Mouse (Mus musculus) frontal cortex, adult 2 months (tissue): Measurements from ENCODE around the gene Ubxn7. TPM values are rescaled to one million over a fixed set of nuclear protein-coding genes. Genes with fewer than 3 reads are reported as not detected.
"Not testable (repeated sequence)": the region's sequence is repeated elsewhere in the genome, so short reads cannot be mapped to it uniquely, and the experiment has no call there.

Source experiments
- DNase-seq, 2 experiments: peaks; one replicate each; pipeline ENCODE4 v3.0.0; 2022; ENCODE audit warnings: low spot score in 1 of 2; ENCODE audit errors: extremely low spot score in 1 of 2
- polyA plus RNA-seq: library from polyadenylated mRNA; depleted of rRNA; stranded (reverse); fragments of >200 nt; gene quantifications from 2 replicates; pipeline ENCODE4 v1.2.3, GENCODE M21; 2012; rRNA removed

The Ubxn7 gene
- polyA plus RNA-seq: 15.4 and 16.8 TPM in 2 replicates

- peak; percentile 91 to 98 for DNase-seq
These were observed at the start of gene Ubxn7 for GRCm38 (mm10) chr16:32332040-32332555. TSS of gene Ubxn7 (plus strand) at chr16:32332257.

DNA sequence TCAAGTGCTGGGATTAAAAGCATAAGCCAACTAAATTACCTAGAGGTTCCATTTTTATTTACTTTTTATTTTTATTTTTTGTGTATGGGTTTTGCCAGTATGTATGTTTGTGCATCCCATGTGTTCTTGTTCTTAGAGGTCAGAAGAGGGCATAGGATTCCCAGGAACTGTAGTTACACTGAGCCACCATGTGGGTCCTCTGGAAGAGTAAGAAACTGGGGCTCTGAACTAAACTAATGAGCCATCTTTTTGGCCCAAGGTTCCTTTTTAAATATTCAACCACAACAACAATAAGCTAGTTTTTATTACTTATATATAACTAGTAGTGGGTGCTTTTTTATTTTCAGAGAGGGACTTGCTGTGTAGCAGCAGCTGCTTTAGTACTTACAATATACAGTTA lies 49.4 kb upstream of the Ubxn7 start:
- no peak for DNase-seq

- DNase-seq: no peak
These were observed 40.2 kb upstream of the Ubxn7 start for GRCm38 (mm10) chr16:32291821-32292220.

DNA sequence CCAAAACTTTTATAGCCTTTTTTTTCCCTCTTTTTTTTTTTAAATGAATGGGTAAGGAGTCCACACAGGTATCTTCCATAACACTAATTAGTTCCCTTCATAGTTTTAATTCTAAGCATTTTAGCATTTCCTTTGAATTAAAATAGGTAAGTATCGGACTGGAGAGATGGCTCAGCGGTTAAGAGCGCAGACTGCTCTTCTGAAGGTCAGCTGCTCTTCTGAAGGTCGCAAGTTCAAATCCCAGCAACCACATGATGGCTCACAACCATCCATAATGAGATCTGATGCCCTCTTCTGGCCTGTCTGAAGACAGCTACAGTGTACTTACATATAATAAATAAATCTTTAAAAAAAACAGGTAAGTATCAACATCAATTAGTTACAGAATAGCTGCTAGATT lies 32.4 kb upstream of the Ubxn7 start:
- DNase-seq: not testable (repeated sequence)

DNA sequence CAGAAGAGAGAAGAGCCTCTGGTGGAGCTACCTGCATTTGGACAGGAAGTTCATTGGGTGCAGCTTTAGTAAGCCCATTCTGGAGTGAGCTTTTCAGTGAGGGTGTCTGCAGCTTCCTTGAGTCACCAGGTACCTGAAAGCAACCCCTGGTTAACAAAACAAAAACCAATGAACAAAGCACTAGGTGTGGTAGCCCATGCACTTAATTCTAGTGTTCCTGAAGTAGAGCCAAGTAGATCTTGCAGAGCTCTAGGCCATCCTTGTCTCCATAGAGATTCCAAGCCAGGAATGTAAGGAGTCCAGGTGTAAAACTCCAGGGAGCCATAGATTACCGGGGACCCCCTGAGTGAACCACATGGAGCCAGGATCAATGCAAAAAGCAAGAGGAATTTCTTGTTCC lies 29.0 kb upstream of the Ubxn7 start:
- no peak for DNase-seq

DNA sequence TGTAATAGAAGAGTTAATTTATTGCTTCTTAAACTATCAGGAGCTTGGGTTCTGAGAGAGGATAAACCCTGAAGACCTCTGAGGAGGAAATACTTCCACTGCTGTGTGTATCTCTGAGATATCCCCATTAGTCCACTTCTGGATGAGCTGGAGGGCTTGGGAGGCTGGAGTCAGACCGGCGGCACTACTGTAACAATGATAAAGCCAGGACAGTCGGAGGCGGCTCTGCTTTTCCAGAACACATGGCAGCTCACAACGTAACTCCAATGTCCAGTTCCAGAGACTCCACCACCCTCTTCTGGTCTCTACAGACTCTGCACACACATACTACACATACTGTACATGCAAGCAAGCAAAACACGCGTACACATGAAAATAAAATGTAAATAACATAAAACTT lies 28.2 kb upstream of the Ubxn7 start:
- no peak for DNase-seq

DNA sequence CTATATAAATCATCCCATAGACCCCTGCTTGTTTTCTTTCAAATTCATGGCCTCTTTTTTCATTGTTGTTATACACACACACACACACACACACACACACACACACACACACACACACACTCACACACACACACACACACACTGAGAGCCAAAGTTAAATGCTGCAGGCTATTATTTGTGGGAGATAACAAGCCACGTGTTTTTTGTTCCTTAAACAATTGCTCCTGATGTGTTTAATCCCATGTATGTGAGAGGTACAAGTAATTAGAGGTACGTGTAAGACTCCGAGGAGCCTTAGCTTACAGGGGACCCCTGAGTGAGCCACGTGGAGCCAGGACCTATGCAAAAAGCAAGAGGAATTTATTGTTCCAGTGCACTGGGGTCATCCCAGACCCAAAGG lies 20.1 kb upstream of the Ubxn7 start:
- no peak for DNase-seq

DNA sequence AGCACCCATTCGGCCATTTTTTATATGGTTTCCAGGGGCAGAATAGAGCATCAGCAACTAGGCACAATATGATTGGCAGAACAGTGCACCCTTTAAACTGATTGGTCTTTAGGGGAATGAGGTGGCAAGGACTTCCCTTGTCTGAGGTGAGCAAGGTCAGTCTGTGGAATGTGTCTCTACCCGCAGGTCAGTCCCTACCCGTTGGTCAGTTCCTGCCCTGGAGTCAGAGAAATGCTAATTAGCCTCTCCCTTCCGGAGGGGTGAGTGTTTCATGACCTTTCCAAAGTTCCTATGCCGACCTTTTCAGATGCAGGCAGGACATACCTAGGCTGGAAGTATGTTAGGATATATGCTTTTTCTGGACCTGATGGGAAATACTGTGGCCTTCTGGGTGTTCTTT lies 19.7 kb upstream of the Ubxn7 start:
- DNase-seq: no peak

DNA sequence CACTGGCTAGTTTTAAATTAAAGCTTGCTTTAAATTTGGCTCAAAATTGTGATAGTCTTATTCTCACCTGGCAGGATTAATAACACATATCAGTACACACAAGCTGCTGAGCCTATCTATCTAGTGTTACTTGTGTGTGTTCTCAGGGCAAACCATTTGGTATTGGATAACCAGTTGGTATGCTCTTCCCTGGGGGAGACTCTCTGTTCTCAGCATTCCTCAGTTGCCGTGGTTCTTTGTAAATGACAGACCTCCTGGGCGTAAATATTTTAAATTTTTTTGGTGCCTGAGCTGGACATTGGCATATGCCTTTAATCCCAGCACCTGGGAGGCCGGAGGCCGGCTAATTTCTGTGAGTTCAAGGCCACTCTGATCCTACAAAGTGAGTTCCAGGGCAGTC lies 19.2 kb upstream of the Ubxn7 start:
- DNase-seq: no peak

DNA sequence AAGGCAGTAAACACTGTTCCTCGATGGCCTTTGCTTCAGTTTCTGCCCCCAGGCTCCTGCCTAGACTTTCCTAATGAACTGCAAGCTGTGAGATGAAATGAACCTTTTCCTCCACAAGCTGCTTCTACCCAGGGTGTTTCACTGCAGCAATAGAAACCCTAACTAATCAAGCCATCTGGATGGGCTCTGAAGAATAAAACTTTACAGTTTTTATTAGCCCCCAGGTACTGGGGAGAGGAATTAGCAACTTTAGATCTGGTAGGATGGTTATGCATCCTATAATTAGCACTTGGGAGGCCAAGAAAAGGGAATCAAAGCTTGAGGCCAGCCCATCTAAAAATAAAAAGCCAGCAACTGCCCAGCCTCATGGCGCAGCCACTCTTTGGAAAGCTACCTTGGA lies 15.5 kb upstream of the Ubxn7 start:
- no peak for DNase-seq

DNA sequence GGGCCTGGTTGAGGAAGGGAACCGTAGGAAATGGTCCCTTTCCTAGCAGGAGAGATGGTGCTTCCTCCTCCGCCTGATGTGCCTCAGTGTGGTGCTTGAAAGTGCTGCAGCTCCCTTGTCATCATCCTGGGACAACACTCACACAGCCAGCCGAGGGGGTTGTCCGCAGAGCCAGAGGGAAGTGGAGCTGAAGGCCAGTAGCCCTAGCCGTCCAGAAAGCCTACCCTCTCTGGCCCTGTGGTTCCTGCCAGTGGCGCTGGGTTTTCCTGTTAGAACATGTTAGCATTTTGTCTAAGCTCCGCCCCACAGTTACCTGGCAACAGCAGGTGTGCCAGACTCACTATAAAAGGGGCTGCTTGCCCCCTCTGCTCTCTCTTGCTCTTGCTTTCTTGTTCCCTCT lies 8.1 kb upstream of the Ubxn7 start:
- DNase-seq: no peak

DNA sequence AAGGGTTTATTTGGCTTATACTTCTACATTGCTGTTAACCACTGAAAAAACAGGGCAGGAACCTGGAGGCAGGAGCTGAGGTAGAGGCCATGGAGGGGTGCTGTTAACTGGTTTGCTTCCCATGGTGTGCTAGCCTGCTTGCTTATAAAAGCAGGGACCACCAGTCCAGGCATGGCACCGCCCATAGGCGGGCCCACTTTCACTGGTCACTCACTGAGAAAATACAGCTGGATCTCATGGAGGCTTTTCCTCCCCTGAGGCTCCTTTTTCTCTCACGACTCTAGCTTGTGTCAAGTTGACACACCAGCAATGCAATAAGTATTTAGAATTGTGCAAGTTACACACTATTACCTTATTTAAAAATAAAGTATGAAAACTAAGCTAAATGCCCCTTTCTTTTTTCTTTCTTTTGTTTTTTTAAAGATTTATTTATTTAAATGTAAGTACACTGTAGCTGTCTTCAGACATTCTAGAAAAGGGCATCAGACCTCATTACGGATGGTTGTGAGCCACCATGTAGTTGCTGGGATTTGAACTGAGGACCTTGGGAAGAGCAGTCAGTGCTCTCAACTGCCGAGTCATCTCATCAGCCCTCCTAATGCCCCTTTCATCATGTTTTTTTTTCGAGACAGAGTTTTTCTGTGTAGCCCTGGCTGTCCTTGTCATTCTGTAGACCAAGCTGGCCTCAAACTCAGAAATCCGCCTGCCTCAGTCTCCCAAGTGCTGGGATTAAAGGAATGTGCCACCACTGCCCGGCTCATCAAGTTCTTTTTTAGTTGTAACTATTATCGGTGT lies 984 bp upstream of the Ubxn7 start:
- DNase-seq: no peak

DNA sequence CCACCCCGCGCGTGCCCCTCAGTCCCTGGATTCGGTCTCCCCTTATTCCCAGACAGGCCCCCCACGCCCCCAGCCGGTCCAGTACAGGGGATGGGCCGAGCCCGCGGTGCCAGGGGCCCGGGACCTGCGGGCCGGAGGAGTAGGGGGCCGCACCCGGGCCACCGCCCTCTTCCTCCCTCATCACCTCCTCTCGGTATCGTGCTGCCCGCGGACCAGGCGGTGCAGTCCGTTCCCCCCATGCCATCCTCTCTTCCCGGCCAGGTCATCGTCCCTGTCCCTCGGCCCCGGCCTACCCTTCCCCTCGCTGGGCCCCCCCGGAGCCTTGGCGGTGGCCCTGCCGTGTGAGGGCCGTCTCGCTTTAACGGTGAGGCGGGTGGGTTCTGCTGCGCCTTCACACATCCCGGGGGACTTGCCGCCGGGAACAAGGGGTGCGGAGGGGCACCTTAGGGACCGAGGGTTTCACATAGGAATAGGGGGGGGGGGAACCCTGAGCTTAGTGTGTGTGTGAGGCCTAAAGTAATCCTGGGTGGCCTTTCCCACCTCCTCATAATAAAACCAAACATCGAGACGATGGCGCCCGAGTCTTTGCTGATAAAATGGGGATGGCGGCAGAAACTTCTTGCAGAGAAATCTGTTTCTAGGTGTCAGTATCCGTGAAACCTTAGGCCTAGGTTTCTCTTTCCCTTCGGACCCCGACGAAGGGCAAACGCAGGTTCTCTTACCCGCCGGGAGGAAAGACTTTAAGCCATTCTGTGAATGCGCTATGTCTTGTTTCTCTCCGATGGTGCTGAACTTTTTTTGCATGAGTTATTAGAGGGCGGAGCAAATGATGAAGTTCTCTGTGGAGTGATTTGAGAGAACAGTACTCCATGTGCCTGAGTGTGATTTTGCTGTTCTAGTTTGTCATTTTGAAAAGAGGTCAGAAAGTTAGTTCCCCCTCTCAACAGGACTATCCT lies 777 bp downstream of the Ubxn7 start:
- DNase-seq: peak in 1 of 2 experiments; percentile 43

DNA sequence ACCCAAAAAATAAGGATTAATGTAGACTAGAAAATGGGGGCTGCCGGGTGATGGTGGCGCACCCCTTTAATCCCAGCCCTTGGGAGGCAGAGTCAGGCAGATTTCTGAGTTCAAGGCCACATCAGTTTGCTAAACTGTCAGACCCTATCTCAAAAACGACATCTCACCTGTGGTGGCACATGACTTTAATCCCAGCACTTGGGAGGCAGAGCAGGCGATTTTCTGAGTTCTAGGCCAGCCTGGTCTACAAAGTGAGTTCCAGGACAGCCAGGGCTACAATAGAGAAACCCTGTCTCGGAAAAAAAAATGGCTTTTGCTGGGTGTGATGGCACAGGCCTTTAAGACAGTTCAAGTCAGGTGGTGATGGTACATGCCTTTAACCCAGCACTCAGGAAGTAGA lies 3.1 kb downstream of the Ubxn7 start:
- DNase-seq: no peak

DNA sequence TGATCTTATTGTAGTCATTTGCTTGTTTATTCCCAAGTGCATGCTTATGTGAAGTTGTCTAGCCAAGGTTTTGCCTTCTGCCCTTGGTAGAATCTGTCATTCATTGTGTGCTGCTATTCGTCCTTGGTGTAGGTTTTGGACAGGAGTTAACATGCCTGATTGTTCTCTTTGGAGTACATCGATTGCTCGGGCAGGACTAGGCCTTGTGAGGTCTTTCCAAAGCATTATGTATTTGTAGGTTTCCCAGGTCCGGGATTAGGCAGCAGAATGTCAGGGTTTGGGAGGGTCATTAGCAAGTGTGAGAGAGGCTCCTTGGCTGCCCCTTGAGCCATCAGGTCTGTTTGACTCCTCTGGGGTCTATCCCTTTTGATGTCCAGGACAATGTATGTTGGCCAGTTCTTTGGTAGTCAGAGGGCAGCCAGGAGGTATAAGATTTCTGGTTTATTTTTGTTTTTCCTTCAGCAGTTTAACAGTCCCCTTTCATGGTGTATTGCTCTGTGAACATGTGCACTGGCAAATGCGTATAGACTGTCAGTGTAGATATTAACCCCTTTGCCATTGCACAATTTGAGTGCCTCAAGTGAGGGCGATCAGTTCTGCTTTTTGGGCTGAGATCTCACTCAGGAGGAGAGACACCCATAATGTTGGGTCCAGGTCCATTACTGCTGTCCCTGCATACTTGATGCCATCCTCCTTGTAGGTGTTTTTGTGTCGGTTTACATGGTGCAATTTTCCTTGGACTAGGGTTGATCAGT lies 4.1 kb downstream of the Ubxn7 start:
- no peak for DNase-seq

- DNase-seq: no peak
These were observed 4.9 kb downstream of the Ubxn7 start for GRCm38 (mm10) chr16:32337001-32337400.

DNA sequence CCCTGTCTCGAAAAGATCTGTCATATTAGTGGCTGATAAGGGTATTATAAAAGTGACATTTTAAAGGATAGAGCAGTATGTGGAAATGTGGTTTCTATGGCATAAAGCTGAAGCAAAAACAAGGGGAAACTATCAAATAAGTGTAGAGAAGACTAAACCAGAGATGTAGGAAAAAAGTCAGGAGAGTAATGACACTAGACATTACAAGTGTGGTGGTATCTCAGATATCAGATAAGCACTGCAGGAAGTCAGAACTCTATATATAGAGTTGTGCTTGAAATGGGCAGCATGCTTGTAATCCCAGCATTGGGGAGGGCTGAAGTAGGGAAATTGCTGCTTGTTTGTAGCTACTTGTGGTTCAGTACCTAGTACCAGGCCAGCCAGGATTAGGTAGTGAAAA lies 8.4 kb downstream of the Ubxn7 start:
- no peak for DNase-seq

GRCm38 (mm10) chr16:32345521-32345920 lies 13.5 kb downstream of the Ubxn7 start:
- no peak for DNase-seq

- DNase-seq: no peak
These were observed 18.7 kb downstream of the Ubxn7 start for GRCm38 (mm10) chr16:32350776-32351175.

- DNase-seq: peak in 1 of 2 experiments; percentile 11
These were observed 31.5 kb downstream of the Ubxn7 start for GRCm38 (mm10) chr16:32363530-32363929.

DNA sequence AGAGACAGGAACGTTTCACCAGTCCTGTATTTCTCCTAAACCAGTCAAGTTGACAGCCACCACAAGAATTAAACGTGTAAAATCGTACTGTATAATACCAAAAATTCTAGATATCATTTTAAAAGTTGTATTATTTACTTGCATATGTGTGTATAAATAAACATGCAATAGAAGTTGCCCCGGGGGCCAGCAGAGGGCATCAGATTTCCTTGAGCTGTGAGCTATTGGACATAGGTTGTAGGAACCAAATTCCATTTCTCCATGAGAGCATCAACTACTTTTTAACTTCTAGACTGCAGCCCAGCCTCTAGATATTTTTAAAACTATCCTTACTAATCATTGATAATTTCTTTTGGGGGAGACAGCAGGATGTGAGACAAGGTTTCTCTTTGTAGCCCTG lies 39.3 kb downstream of the Ubxn7 start:
- peak in 1 of 2 experiments; percentile 43 for DNase-seq
